Mouse (Mus musculus) ES-CJ7 (cell line): ENCODE results near the gene Ndc80.
A peak's percentile ranks its signal among the peaks of the same experiment; 100 is the strongest.
"Not testable (repeated sequence)": the region's sequence is repeated elsewhere in the genome, so short reads cannot be mapped to it uniquely, and the experiment has no call there.

Experiments
- DNase-seq: peaks from one replicate; pipeline ENCODE4 v3.0.0; 2011; ENCODE audit warnings: low read depth, low spot score

Ndc80 gene

DNA sequence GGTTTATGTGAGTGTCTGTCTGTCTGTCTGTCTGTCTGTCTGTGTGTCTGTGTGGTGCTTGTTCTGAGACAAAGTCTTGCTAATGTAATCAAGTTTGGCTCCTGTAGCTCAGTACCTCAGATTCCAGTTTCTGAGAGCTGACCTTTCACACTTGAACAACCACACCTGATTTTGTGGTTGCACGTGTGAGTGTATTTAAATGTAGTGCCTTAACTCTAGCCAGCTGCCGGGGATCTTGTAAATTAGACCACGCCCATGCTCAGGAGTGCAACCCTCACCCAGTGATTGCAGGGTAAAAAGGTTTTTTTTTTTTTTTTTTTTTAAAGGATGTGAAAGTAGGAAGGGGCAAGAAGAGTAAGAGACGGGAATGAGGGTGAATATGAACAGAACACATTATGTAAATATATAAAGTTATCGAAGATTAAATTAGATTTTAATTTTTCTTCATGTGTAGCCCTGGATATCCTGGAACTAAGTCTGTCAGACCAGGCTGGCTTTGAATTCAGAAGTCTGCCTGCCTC lies 47.2 kb downstream of the Ndc80 start:
- DNase-seq: peak; percentile 67

DNA sequence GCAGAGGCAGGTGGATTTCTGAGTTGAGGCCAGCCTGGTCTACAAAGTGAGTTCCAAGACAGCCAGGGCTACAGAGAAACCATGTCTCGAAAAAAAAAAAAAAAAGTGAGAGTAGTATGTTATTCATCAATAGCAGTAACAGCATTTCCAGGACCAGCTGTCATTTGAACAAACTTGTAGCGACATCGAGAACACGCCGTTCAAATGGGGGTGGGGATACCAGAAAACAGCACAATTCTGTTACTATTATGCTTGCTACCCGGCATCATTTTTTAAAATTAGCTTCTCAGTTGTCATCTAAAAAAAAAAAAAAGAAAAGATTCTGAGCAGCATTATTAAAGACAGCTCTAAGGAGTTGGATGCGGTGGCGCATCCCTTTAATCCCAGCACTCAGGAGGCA lies 49.2 kb downstream of the Ndc80 start:
- no peak for DNase-seq

DNA sequence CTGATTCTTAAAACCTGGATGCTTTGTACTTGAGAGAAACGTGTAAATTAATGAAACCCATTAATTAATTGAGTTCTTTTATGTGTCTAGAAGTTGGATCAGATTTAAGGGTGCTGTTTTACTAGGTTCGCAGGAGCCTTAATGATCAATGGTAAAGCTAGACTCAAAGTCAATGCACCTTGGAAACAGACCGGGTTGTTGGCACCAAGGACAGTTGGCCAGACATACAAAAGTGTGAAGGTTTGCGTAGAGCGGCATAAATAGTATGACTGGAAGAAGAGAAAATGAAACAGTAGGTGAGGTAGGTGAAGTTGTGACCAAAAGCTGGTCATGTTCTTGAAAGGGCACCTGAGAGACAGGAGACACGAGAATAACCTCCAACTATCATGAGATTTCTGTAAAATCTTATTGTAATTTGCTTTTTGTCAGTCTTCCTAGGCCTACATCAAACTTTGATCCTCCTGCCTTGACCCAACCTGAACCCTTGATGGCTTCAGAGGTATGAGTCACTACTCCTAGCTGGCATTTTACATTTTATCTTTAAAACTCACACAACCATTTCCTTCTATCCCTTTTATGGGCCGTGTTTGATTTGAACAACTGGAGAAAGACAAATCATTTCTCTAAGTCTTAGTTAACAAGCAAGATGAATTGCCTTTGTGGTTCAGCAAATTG lies 50.2 kb downstream of the Ndc80 start:
- no peak for DNase-seq

DNA sequence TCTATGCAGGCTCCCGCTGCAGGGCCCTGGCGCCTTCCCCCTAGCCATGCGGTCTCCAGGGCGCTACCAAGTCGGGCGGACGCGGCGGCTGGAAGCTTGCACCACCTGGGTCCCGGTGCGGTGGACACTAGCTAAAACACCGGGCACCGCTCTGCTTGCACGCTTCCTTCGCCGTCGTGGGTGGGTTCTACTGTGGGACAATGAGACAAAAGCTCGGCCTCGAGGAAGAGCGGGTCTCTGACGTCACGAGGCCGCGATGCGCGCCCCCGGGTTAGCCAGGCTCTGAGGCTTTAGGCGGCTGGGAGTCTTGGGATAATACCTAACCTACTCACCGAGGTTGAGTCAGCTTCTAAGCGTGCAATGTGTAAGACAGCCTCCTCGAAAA lies 51.0 kb downstream of the Ndc80 start:
- DNase-seq: peak; percentile 71

DNA sequence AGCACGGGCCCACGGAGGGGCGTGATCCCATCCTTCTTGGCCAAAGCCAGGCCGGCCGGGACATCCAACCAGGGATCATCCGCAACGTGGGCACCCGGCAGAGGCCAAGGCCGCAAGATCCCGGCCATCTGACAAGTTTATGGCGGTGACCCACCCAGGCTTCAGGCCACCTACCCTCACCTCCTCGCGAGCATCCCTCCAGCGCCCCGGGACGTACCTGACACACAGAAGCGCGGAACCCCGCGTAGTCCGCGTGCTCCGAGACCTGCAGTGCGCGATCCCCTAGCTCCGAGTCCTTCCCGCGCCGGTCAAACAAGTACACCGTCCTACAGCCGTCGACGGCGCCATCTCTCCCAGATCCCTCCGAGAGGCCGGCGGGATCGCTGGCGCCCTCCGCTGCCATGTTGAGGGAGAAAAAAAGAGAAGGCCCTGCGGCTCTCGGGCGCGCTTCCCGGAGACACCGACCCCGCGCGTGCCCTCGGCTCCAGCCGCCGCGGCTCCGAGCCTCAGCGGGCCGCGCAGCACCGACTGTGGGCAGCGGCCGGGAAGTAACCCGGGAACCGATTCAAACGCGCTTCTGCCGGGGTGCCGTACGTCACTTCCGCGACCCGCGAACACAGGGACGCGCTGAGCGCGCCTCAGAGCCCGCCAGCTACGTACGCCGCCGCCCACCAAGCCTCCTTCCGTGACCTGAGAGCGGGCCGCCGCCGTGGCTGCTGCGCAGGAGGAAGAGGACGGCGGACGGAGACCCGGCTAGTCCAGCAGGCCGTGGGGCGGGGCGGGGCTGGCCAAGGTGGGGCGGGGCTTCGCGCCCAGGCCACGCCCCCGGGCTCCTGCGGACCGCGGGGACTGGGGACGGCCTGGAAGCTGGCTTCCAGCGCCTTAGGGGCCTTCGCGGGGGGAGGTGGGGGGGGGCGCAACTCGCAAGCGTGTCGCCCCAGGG lies 51.6 kb downstream of the Ndc80 start, which contains the start of gene Smchd1:
TSS of gene Smchd1 (minus strand) at position 582 of the 943 bp plus-strand sequence.
- DNase-seq: peak; percentile 83

- no peak for DNase-seq
Observed at GRCm38 (mm10) chr17:71474128-71474527, 52.5 kb downstream of the Ndc80 start.

DNA sequence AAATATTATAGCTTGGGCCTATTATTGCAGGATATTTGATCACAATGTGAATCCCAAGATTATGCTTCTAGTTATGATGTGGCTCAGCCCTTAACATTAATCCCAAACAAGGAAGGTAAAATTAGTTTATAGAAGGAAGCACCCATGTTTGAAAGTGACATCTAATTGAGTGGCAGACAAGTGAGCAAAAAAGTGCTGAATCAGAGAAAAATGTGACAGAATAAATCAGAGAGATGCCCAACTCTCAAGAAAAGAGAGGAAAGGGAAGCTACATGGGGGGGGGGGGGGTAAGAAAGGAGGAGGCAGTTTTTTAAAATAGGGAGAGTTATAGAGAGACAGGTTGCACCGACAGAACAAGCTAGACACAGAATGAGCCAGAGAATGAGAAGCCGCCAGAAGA lies 55.4 kb downstream of the Ndc80 start:
- DNase-seq: no peak

DNA sequence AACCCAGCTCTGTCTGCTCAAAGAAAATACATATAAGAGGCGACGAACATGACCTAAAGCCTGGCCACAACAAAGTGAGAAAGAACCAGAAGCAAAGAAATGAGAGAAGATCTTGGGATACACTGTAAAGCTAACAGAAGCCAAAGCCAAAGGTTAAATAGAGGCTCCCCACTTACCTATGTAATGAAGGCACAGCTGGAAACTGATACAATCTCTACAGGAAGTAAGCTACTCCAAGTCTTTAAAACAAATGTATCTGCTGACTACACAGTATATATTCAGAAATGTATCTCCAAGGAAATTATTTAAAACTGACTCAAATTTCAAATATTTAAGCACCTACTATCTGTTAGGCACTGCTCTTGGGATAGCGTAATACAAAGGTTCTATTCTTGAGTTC lies 66.3 kb downstream of the Ndc80 start:
- no peak for DNase-seq

- no peak for DNase-seq
Observed at GRCm38 (mm10) chr17:71459818-71460217, 66.8 kb downstream of the Ndc80 start, which contains the start of gene Gm4707. TSS of gene Gm4707 (minus strand) at chr17:71459918.

- not testable (repeated sequence) for DNase-seq
Observed at GRCm38 (mm10) chr17:71457361-71457760, 69.3 kb downstream of the Ndc80 start.
